Comparison of ENCODE assay signal across 27 mouse cellular contexts in genomic region chr3:51694576-51694975, GRCm38 (mm10). TPM values are rescaled to one million over a fixed set of nuclear protein-coding genes. Genes with fewer than 3 reads are reported as not detected.
"Had no signal": no experiment of that assay in that cellular context is flagged by ENCODE, and none has a peak within 500 bp of the region (broad histone marks: within the 10 kb centered on the region; RNA-seq: fewer than 3 reads in every experiment).

No protein-coding gene starts in this region.

- H3K36me3 ChIP-seq: forebrain, embryonic 15.5 days had no signal

- H3K4me3 ChIP-seq: embryonic facial prominence, embryonic 10.5 days; embryonic facial prominence, embryonic 12.5 days; embryonic facial prominence, embryonic 13.5 days; embryonic facial prominence, embryonic 15.5 days; erythroblast, embryonic 14.5 days; forebrain, embryonic 10.5 days; forebrain, embryonic 12.5 days; forebrain, embryonic 13.5 days; forebrain, embryonic 15.5 days; heart, adult 2 months had no signal

- H3K27me3 ChIP-seq: embryonic facial prominence, embryonic 12.5 days; embryonic facial prominence, embryonic 13.5 days; embryonic facial prominence, embryonic 15.5 days; forebrain, embryonic 12.5 days; forebrain, embryonic 13.5 days; forebrain, embryonic 15.5 days had no signal

- H3K9me3 ChIP-seq: embryonic facial prominence, embryonic 10.5 days; embryonic facial prominence, embryonic 12.5 days; embryonic facial prominence, embryonic 13.5 days; embryonic facial prominence, embryonic 15.5 days; forebrain, embryonic 10.5 days; forebrain, embryonic 12.5 days; forebrain, embryonic 13.5 days; forebrain, embryonic 15.5 days had no signal

- H3K4me1 ChIP-seq: embryonic facial prominence, embryonic 10.5 days; embryonic facial prominence, embryonic 12.5 days; embryonic facial prominence, embryonic 13.5 days; embryonic facial prominence, embryonic 15.5 days; forebrain, embryonic 10.5 days; forebrain, embryonic 12.5 days; forebrain, embryonic 13.5 days; forebrain, embryonic 15.5 days had no signal

- H3K4me2 ChIP-seq: embryonic facial prominence, embryonic 12.5 days; embryonic facial prominence, embryonic 13.5 days; embryonic facial prominence, embryonic 15.5 days; forebrain, embryonic 12.5 days; forebrain, embryonic 13.5 days; forebrain, embryonic 15.5 days had no signal

- H3K27ac ChIP-seq: embryonic facial prominence, embryonic 10.5 days; embryonic facial prominence, embryonic 12.5 days; embryonic facial prominence, embryonic 13.5 days; embryonic facial prominence, embryonic 15.5 days; forebrain, embryonic 10.5 days; forebrain, embryonic 12.5 days; forebrain, embryonic 13.5 days; forebrain, embryonic 15.5 days; heart, adult 2 months had no signal

- ATAC-seq: forebrain, embryonic 13.5 days; forebrain, embryonic 14.5 days; forebrain, embryonic 15.5 days; forebrain, embryonic 16.5 days; forebrain, postnatal 0 days had no signal

- H3K9ac ChIP-seq: embryonic facial prominence, embryonic 12.5 days; embryonic facial prominence, embryonic 13.5 days; embryonic facial prominence, embryonic 15.5 days; forebrain, embryonic 12.5 days; forebrain, embryonic 13.5 days; forebrain, embryonic 15.5 days; forebrain, postnatal 0 days had no signal

- DNase-seq: cerebellum, adult 2 months; cerebellum, adult 8-10 months; cerebellum, adult 9-10 months; cerebellum, adult 9-11 months; cerebellum, postnatal 10 days; cerebellum, postnatal 14 days; cerebellum, postnatal 25 days; cerebellum, postnatal 36 days; embryo, embryonic 11 days; forebrain, postnatal 0 days; gastrocnemius, postnatal 10 days; gastrocnemius, postnatal 14 days; gastrocnemius, postnatal 36 days; heart, adult 11 months; heart, adult 18-20 months; heart, adult 2 months had no signal

RNA-seq across cellular contexts. Expression of gene Mgst2, which starts 34.4 kb away (rescaled TPM):
- total RNA-seq: forebrain, postnatal 0 days had no signal
- polyA plus RNA-seq: erythroblast, embryonic 14.5 days; forebrain, embryonic 12.5 days; forebrain, embryonic 14.5 days had no signal
